Mouse (Mus musculus): Measurements from ENCODE around the gene Clec2d.

DNA sequence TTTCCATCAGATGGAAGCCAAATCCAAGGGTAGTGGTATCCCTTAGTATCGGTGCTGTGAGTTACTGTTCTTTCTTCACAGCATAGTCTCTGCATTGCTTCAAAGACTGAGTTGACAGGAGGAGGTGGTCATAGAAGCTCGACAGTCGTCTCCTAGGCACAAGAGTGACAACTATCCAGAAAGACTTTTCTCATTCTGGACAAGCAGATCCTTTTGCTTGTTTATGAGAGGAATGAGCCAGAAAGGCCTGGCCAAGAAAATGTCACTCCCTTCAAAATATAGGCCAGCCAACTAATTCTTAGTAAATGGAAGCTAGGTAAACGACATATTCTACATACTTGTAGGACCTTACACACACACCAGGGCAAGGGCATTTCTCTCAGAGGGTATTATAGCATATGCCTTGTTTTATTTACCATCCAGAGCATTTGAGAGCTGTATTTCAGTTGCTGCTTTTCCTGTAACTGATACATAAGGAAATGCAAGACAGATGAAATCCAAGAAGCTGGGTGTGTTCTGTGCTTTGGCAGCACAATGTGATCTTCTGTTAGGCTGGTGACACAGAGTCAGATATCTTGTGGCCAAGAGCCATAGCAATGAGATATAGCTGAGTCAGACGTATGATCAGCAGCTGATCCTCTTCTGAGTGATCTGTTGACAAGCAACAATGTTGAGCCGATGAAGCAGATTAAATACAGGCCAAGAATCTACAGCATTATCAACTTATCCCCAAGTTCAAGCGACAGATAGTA, 35.6 kb downstream of the Clec2d start:
- no peak for TF ChIP-seq CTCF (IDR thresholded peaks at IDR 0.05; ENCODE audit: borderline replicate concordance, insufficient read depth, low read depth, low read length)
- TF ChIP-seq POLR2A (IDR thresholded peaks at IDR 0.05; ENCODE audit: borderline replicate concordance, insufficient read depth, low read length) = no peak

Data from cerebellum, adult 2 months (tissue).